21 mouse cellular contexts compared by ENCODE assay signal in the genomic region with DNA sequence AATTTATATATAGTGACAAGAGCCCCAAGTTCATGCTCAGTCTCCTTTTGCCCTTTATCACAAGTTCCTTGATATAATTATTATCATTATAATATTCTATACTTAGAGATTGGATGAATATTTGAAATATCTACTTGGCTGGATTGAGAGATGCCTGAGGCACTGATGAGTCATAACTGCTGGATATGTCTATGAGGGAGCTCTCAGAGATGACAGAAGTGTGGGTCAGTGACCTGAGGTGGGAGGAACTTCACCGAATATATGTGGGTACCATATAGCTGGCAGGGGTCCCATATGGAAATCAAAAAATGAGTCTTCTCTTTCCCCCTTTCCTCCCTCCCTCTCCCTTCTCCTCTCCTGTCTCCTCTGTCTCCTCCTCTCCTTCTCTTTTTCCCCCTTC.
A peak's percentile ranks its signal among the peaks of the same experiment; 100 is the strongest.
DNase-seq lines count a peak whose midpoint lies in the region; ATAC-seq and TF ChIP-seq lines count a peak whose summit lies in the region.
"Had no signal": no experiment of that assay in that cellular context is flagged by ENCODE, and none has a peak within 500 bp of the region (broad histone marks: within the 10 kb centered on the region; RNA-seq: fewer than 3 reads in every experiment).

No protein-coding gene starts in this region.

- H3K27ac ChIP-seq in heart, postnatal 0 days (ENCODE audit: low read depth) = no peak overlapping the region
- peak overlapping the region; percentile 85 for H3K27ac ChIP-seq in embryonic fibroblast, embryonic 13.5 days (ENCODE audit: insufficient read depth, low read length)
- H3K27ac ChIP-seq: embryonic facial prominence, embryonic 15.5 days; forebrain, embryonic 15.5 days; hindbrain, embryonic 13.5 days; hindbrain, postnatal 0 days had no signal

- no peak overlapping the region for H3K9ac ChIP-seq in heart, postnatal 0 days (replicated peaks; ENCODE audit: low read depth, low read length)
- H3K9ac ChIP-seq: embryonic facial prominence, embryonic 15.5 days; forebrain, embryonic 15.5 days; hindbrain, embryonic 13.5 days had no signal

- no peaks in the 10 kb centered on the region for H3K27me3 ChIP-seq in heart, postnatal 0 days (ENCODE audit: control insufficient read depth, insufficient read depth, low read length)
- H3K27me3 ChIP-seq: embryonic facial prominence, embryonic 15.5 days; forebrain, embryonic 15.5 days; hindbrain, embryonic 13.5 days; Patski had no signal

- H3K9me3 ChIP-seq in heart, postnatal 0 days (replicated peaks; ENCODE audit: control insufficient read depth, low read length) = no peaks in the 10 kb centered on the region
- H3K9me3 ChIP-seq: embryonic facial prominence, embryonic 15.5 days; forebrain, embryonic 15.5 days; hindbrain, embryonic 13.5 days had no signal

- 55% methylated on average over 1 of the region's 1 CpGs for WGBS in heart, postnatal 0 days

- no peak overlapping the region for H3K4me3 ChIP-seq in heart, postnatal 0 days (ENCODE audit: low read depth, low read length)
- H3K4me3 ChIP-seq in embryonic fibroblast, embryonic 13.5 days (ENCODE audit: insufficient read depth, low read length) = no peak overlapping the region
- H3K4me3 ChIP-seq: embryonic facial prominence, embryonic 15.5 days; forebrain, embryonic 15.5 days; hindbrain, embryonic 13.5 days had no signal

- no peak for DNase-seq in frontal cortex, postnatal 14 days (ENCODE audit: low spot score in 2 of 2)
- peak; percentile 6 for DNase-seq in heart, postnatal 0 days (ENCODE audit: low spot score)
- DNase-seq in heart, adult 9 months (ENCODE audit: low spot score in 2 of 2) = no peak
- peak; percentile 60 for DNase-seq in Muller cell, postnatal 12 days (ENCODE audit: inconsistent ontology term)
- DNase-seq in kidney, adult 9 months = no peak
- DNase-seq: adrenal gland, postnatal 14 days; B cell, adult 2 months; embryo, embryonic 11 days; gastrocnemius, postnatal 14 days; kidney, adult 11 months had no signal

- no peak overlapping the region for H3K4me2 ChIP-seq in heart, postnatal 0 days (ENCODE audit: low read depth, low read length)
- H3K4me2 ChIP-seq: embryonic facial prominence, embryonic 15.5 days; forebrain, embryonic 15.5 days; heart, embryonic 11.5 days; hindbrain, embryonic 13.5 days had no signal

- no peak for TF ChIP-seq CTCF in heart, postnatal 0 days (IDR thresholded peaks at IDR 0.05; ENCODE audit: low read depth)
- no peak for TF ChIP-seq CTCF in embryonic fibroblast, embryonic 13.5 days (IDR thresholded peaks at IDR 0.05; ENCODE audit: borderline replicate concordance, insufficient read depth, low read length)

- peak; percentile 46 for ATAC-seq in frontal cortex, adult (ENCODE audit: low TSS enrichment)
- no peak for ATAC-seq in heart, postnatal 0 days (ENCODE audit: insufficient read depth, low read depth)
- ATAC-seq: activated CD4-positive, CD25-positive, alpha-beta regulatory T cell, adult 4 months; CD4-positive, CD25-positive, alpha-beta regulatory T cell, adult 4 months; forebrain, embryonic 15.5 days; hindbrain, postnatal 0 days; Patski had no signal

- no peak for TF ChIP-seq POLR2A in embryonic fibroblast, embryonic 13.5 days (IDR thresholded peaks at IDR 0.05; ENCODE audit: low read depth, low read length)

- peaks cover 9% of the 10 kb centered on the region; the same call in 1 of the 2 replicates for H3K4me1 ChIP-seq in heart, postnatal 0 days (ENCODE audit: control insufficient read depth, insufficient read depth)
- H3K4me1 ChIP-seq in embryonic fibroblast, embryonic 13.5 days (ENCODE audit: control insufficient read depth, insufficient read depth, low read length) = peaks cover 8% of the 10 kb centered on the region
- H3K4me1 ChIP-seq: embryonic facial prominence, embryonic 15.5 days had no signal

- TF ChIP-seq EP300 in heart, postnatal 0 days (IDR thresholded peaks at IDR 0.05; ENCODE audit: low read depth) = no peak

- H3K36me3 ChIP-seq in heart, postnatal 0 days (replicated peaks; ENCODE audit: control insufficient read depth, insufficient read depth, low read length) = no peaks in the 10 kb centered on the region
- H3K36me3 ChIP-seq: embryonic facial prominence, embryonic 15.5 days; forebrain, embryonic 15.5 days; G1E; hindbrain, embryonic 13.5 days had no signal

Comparison
In these comparisons a context has a peak if more than half of its experiments do, and no peak if none do; other contexts are left out.
1. DNase-seq: peak in heart, postnatal 0 days (single experiment) and Muller cell, postnatal 12 days (single experiment); none in frontal cortex, postnatal 14 days (0 of 2), heart, adult 9 months (0 of 2) and kidney, adult 9 months (single experiment).